Mouse (Mus musculus) heart, embryonic 12.5 days (tissue): ENCODE data around the gene Zfpl1. TPM values are rescaled to one million over a fixed set of nuclear protein-coding genes. Genes with fewer than 3 reads are reported as not detected.
A peak's percentile ranks its signal among the peaks of the same experiment; 100 is the strongest.

ENCODE experiments used
- ATAC-seq: fragments of 200-750 bp; cut with Nextera tagmentation; 2 replicates; pipeline ENCODE4 v1.8.0; 2017; ENCODE audit warnings: moderate TSS enrichment, moderate library complexity; ENCODE audit not compliant: insufficient number of reproducible peaks, low FRiP score
- H3K27ac ChIP-seq: fragments of 300-500 bp; sonication (generic); 2 replicates; pipeline ENCODE4 v1.5.1; 2016; ENCODE audit warnings: mild to moderate bottlenecking, moderate library complexity; ENCODE audit not compliant: poor library complexity, severe bottlenecking
- H3K27me3 ChIP-seq: fragments of 300-500 bp; sonication (generic); replicated peaks from 2 replicates; pipeline ENCODE4 v1.6.1; 2016; ENCODE audit warnings: mild to moderate bottlenecking, moderate library complexity
- H3K36me3 ChIP-seq: fragments of 300-500 bp; sonication (generic); 2 replicates; pipeline ENCODE4 v1.6.1; 2016; ENCODE audit warnings: mild to moderate bottlenecking, moderate library complexity
- H3K4me1 ChIP-seq: fragments of 300-500 bp; sonication (generic); replicated peaks from 2 replicates; pipeline ENCODE4 v1.6.1; 2016; ENCODE audit warnings: mild to moderate bottlenecking
- H3K4me2 ChIP-seq: fragments of 300-500 bp; sonication (generic); 2 replicates; pipeline ENCODE4 v1.6.1; 2016; ENCODE audit warnings: mild to moderate bottlenecking, moderate library complexity
- H3K4me3 ChIP-seq: fragments of 300-500 bp; sonication (generic); 2 replicates; pipeline ENCODE4 v1.5.1; 2016; ENCODE audit warnings: mild to moderate bottlenecking
- H3K9ac ChIP-seq: fragments of 300-500 bp; sonication (generic); 2 replicates; pipeline ENCODE4 v1.6.1; 2016; ENCODE audit warnings: mild to moderate bottlenecking, moderate library complexity
- H3K9me3 ChIP-seq: fragments of 300-500 bp; sonication (generic); replicated peaks from 2 replicates; pipeline ENCODE4 v1.6.1; 2016; ENCODE audit warnings: mild to moderate bottlenecking, moderate library complexity
- WGBS: fragments of 180-500 bp; shearing (Covaris S2); methylation state at CpG from one replicate; pipeline ENCODE4 v1.1.7; 2016; 5-methylcytosine and 5-hydroxymethylcytosine counted together
- polyA plus RNA-seq: library from polyadenylated mRNA; unstranded; fragments of >200 nt; fragmentation: Nextera tagmentation; extraction: Ambion mirVana; gene quantifications from 2 replicates; pipeline ENCODE4 v1.2.1, GENCODE M21; 2016

Gene Zfpl1
- polyA plus RNA-seq, 1 experiment from 2014 or later, result 52.4 TPM

GRCm38 (mm10) chr19:6094119-6094518 lies 9.4 kb upstream of the Zfpl1 start, which contains the start of gene AC131692.1:
Gene AC131692.1, plus strand, starts transcription at chr19:6094419.
- Histone ChIP-seq H3K36me3 (peaks cover 66% of the 10 kb centered on the region), H3K9ac (no peak within 1 kb of the TSS; the same call in 1 of the 2 replicates), H3K4me1 (no peaks in the 10 kb centered on the region), H3K9me3 (no peaks in the 10 kb centered on the region), H3K27ac (no peak within 1 kb of the TSS), H3K27me3 (no peaks in the 10 kb centered on the region), H3K4me3 (no peak within 1 kb of the TSS), H3K4me2 (no peak within 1 kb of the TSS)
- ATAC-seq, result no peak
- WGBS, result 90% methylated on average over 7 of the region's 7 CpGs

GRCm38 (mm10) chr19:6088841-6089240 lies 4.1 kb upstream of the Zfpl1 start:
- peaks cover 61% of the 10 kb centered on the region for H3K36me3 ChIP-seq
- WGBS, result 94% methylated on average over 13 of the region's 13 CpGs

GRCm38 (mm10) chr19:6085417-6085879 lies 692 bp upstream of the Zfpl1 start:
- H3K27me3 ChIP-seq, result no peaks in the 10 kb centered on the region
- peaks cover 55% of the 10 kb centered on the region for H3K36me3 ChIP-seq
- no peaks in the 10 kb centered on the region for H3K9me3 ChIP-seq
- peaks cover 17% of the 10 kb centered on the region for H3K4me1 ChIP-seq
- H3K9ac ChIP-seq, result peak overlapping the region; percentile 81
- peak overlapping the region; percentile 83 for H3K4me3 ChIP-seq
- H3K4me2 ChIP-seq, result peak overlapping the region; percentile 86
- WGBS, result under 1% methylated on average over 17 of the region's 17 CpGs
- peak; percentile 80 for ATAC-seq
- H3K27ac ChIP-seq, result peak overlapping the region; percentile 53; the same call in 1 of the 2 replicates

More at GRCm38 (mm10) chr19:6088841-6089240, 4.1 kb upstream of the Zfpl1 start:
- Histone ChIP-seq H3K27me3 (no peaks in the 10 kb centered on the region), H3K4me2 (no peak overlapping the region), H3K9ac (no peak overlapping the region), H3K9me3 (no peaks in the 10 kb centered on the region), H3K4me1 (peaks cover 10% of the 10 kb centered on the region), H3K4me3 (no peak overlapping the region), H3K27ac (no peak overlapping the region)
- no peak for ATAC-seq

GRCm38 (mm10) chr19:6082156-6082555 lies 2.6 kb downstream of the Zfpl1 start, which contains the start of gene Gm28374:
Gene Gm28374, minus strand, starts transcription at chr19:6082256.
- H3K4me1 ChIP-seq, result peaks cover 17% of the 10 kb centered on the region
- no peaks in the 10 kb centered on the region for H3K27me3 ChIP-seq
- peaks cover 32% of the 10 kb centered on the region for H3K36me3 ChIP-seq
- 83% methylated on average over 9 of the region's 9 CpGs for WGBS
- H3K9ac ChIP-seq, result no peak within 1 kb of the TSS
- no peak within 1 kb of the TSS for H3K27ac ChIP-seq
- no peaks in the 10 kb centered on the region for H3K9me3 ChIP-seq
- no peak for ATAC-seq
- no peak within 1 kb of the TSS for H3K4me2 ChIP-seq
- H3K4me3 ChIP-seq, result no peak within 1 kb of the TSS

- Histone ChIP-seq H3K27ac (no peak within 1 kb of the TSS), H3K27me3 (no peaks in the 10 kb centered on the region), H3K9ac (no peak within 1 kb of the TSS), H3K9me3 (no peaks in the 10 kb centered on the region), H3K4me2 (no peak within 1 kb of the TSS), H3K4me3 (no peak within 1 kb of the TSS), H3K4me1 (peaks cover 20% of the 10 kb centered on the region), H3K36me3 (peaks cover 39% of the 10 kb centered on the region)
- whole genome bisulfite sequencing, result 92% methylated on average over 12 of the region's 12 CpGs
- no peak for ATAC-seq
Measured at GRCm38 (mm10) chr19:6079983-6080480, 4.7 kb downstream of the Zfpl1 start, which contains the start of gene Tmem262. Gene Tmem262, plus strand, starts transcription at chr19:6080033.

GRCm38 (mm10) chr19:6076564-6077393 lies 8.0 kb downstream of the Zfpl1 start, which contains the start of gene Vps51:
Gene Vps51, minus strand, starts transcription at chr19:6077231.
- ATAC-seq, result peak; percentile 79
- no peaks in the 10 kb centered on the region for H3K9me3 ChIP-seq
- H3K27me3 ChIP-seq, result no peaks in the 10 kb centered on the region
- peaks cover 8% of the 10 kb centered on the region for H3K4me1 ChIP-seq
- H3K4me2 ChIP-seq, result peak within 1 kb of the TSS; percentile 85
- peaks cover 54% of the 10 kb centered on the region for H3K36me3 ChIP-seq
- peak within 1 kb of the TSS; percentile 79 for H3K9ac ChIP-seq
- H3K4me3 ChIP-seq, result peak within 1 kb of the TSS; percentile 79
- H3K27ac ChIP-seq, result peak within 1 kb of the TSS; percentile 67
- 1% methylated on average over 33 of the region's 33 CpGs for WGBS

GRCm38 (mm10) chr19:6073889-6074288 lies 10.9 kb downstream of the Zfpl1 start:
- Histone ChIP-seq H3K27ac (no peak overlapping the region), H3K4me1 (peaks cover 8% of the 10 kb centered on the region), H3K9ac (no peak overlapping the region), H3K4me2 (no peak overlapping the region), H3K9me3 (no peaks in the 10 kb centered on the region), H3K36me3 (peaks cover 61% of the 10 kb centered on the region), H3K4me3 (no peak overlapping the region), H3K27me3 (no peaks in the 10 kb centered on the region)
- WGBS, result 87% methylated on average over 5 of the region's 5 CpGs
- ATAC-seq, result no peak

- Histone ChIP-seq H3K9ac (no peak overlapping the region), H3K27ac (no peak overlapping the region), H3K9me3 (no peaks in the 10 kb centered on the region), H3K4me3 (no peak overlapping the region), H3K4me2 (no peak overlapping the region), H3K27me3 (no peaks in the 10 kb centered on the region), H3K4me1 (peaks cover 22% of the 10 kb centered on the region), H3K36me3 (peaks cover 66% of the 10 kb centered on the region)
- WGBS, result 87% methylated on average over 19 of the region's 19 CpGs
- ATAC-seq, result no peak
Measured at GRCm38 (mm10) chr19:6071261-6071660, 13.5 kb downstream of the Zfpl1 start.

- Histone ChIP-seq H3K9me3 (no peaks in the 10 kb centered on the region), H3K4me1 (peaks cover 20% of the 10 kb centered on the region), H3K36me3 (peaks cover 62% of the 10 kb centered on the region), H3K9ac (no peak overlapping the region), H3K4me3 (no peak overlapping the region), H3K27me3 (no peaks in the 10 kb centered on the region), H3K27ac (no peak overlapping the region), H3K4me2 (no peak overlapping the region)
- no peak for ATAC-seq
- 85% methylated on average over 31 of the region's 31 CpGs for WGBS
Measured at GRCm38 (mm10) chr19:6070571-6071250, 14.0 kb downstream of the Zfpl1 start.

GRCm38 (mm10) chr19:6069851-6070250 lies 14.9 kb downstream of the Zfpl1 start:
- WGBS, result 90% methylated on average over 10 of the region's 10 CpGs
- ATAC-seq, result no peak
- H3K36me3 ChIP-seq, result peaks cover 53% of the 10 kb centered on the region

GRCm38 (mm10) chr19:6068951-6069350 lies 15.8 kb downstream of the Zfpl1 start:
- no peaks in the 10 kb centered on the region for H3K9me3 ChIP-seq
- H3K4me1 ChIP-seq, result peaks cover 20% of the 10 kb centered on the region
- ATAC-seq, result no peak
- 77% methylated on average over 4 of the region's 4 CpGs for WGBS
- H3K27me3 ChIP-seq, result no peaks in the 10 kb centered on the region
- H3K4me3 ChIP-seq, result no peak overlapping the region
- H3K9ac ChIP-seq, result no peak overlapping the region
- no peak overlapping the region for H3K27ac ChIP-seq
- H3K4me2 ChIP-seq, result no peak overlapping the region
- H3K36me3 ChIP-seq, result peaks cover 46% of the 10 kb centered on the region

More at GRCm38 (mm10) chr19:6069851-6070250, 14.9 kb downstream of the Zfpl1 start:
- H3K9ac ChIP-seq, result no peak overlapping the region
- no peak overlapping the region for H3K4me2 ChIP-seq
- H3K27ac ChIP-seq, result no peak overlapping the region
- H3K4me1 ChIP-seq, result peaks cover 20% of the 10 kb centered on the region
- H3K9me3 ChIP-seq, result no peaks in the 10 kb centered on the region
- H3K4me3 ChIP-seq, result no peak overlapping the region
- no peaks in the 10 kb centered on the region for H3K27me3 ChIP-seq
